Mouse (Mus musculus): ENCODE measurements around the gene Sf3a3. TPM values are rescaled to one million over a fixed set of nuclear protein-coding genes. Genes with fewer than 3 reads are reported as not detected.
A peak's percentile ranks its signal among the peaks of the same experiment; 100 is the strongest.

The Sf3a3 gene
- polyA plus RNA-seq, 1 experiment from 2014 or later = 155 TPM

- DNase-seq (ENCODE audit: low spot score) = no peak
Measured at GRCm38 (mm10) chr4:124773995-124774394, 59.4 kb downstream of the Sf3a3 start.

- DNase-seq (ENCODE audit: low spot score) = no peak
Measured at GRCm38 (mm10) chr4:124774429-124774828, 59.9 kb downstream of the Sf3a3 start.

GRCm38 (mm10) chr4:124781361-124781760, 66.8 kb downstream of the Sf3a3 start:
- DNase-seq (ENCODE audit: low spot score) = no peak

MicroRNA genes within 50 kb of the gene (microRNA counts, 519-probe panel; counts per million panel counts)
- 473 counts per million, percentile 71 among the panel's probes with 10 or more counts for microRNA mmu-miR-697
- microRNA mmu-miR-698 = 473 counts per million, percentile 71 among the panel's probes with 10 or more counts

Small RNA genes within 50 kb of the gene (microRNA-seq; reads per million reads assigned to microRNA genes)
- gene Gm24721 (ENCODE audit: borderline number of aligned reads) (not detected), gene Mir697 (ENCODE audit: borderline number of aligned reads) (not detected), gene Mir698 (ENCODE audit: borderline number of aligned reads) (not detected)

Other genes starting within 250 kb of the Sf3a3 start
- gene 3100002H09Rik, start 104.0 kb upstream of the Sf3a3 start, polyA plus RNA-seq (2015; fragmentation: Nextera tagmentation; extraction: Ambion mirVana) = not detected in 2 replicates
- gene Pou3f1, start 58.0 kb upstream of the Sf3a3 start, polyA plus RNA-seq (2015; fragmentation: Nextera tagmentation; extraction: Ambion mirVana) = 0.12 and 0.18 TPM in 2 replicates
- gene Utp11, start 21.2 kb upstream of the Sf3a3 start, polyA plus RNA-seq (2015; fragmentation: Nextera tagmentation; extraction: Ambion mirVana) = 76.4 and 76.7 TPM in 2 replicates
- 9.4 and 10.2 TPM in 2 replicates for gene Fhl3, start 14.1 kb upstream of the Sf3a3 start, polyA plus RNA-seq (2015; fragmentation: Nextera tagmentation; extraction: Ambion mirVana)
- gene Inpp5b, start 27.1 kb downstream of the Sf3a3 start, polyA plus RNA-seq (2015; fragmentation: Nextera tagmentation; extraction: Ambion mirVana) = 45.8 and 46.8 TPM in 2 replicates
- gene Mtf1, start 87.3 kb downstream of the Sf3a3 start, polyA plus RNA-seq (2015; fragmentation: Nextera tagmentation; extraction: Ambion mirVana) = 13.2 and 14.2 TPM in 2 replicates
- gene Yrdc, start 135.9 kb downstream of the Sf3a3 start, polyA plus RNA-seq (2015; fragmentation: Nextera tagmentation; extraction: Ambion mirVana) = 42.2 and 49.4 TPM in 2 replicates
- gene 1110065P20Rik, start 136.4 kb downstream of the Sf3a3 start, polyA plus RNA-seq (2015; fragmentation: Nextera tagmentation; extraction: Ambion mirVana) = 37.4 and 42.6 TPM in 2 replicates
- gene Maneal, start 147.4 kb downstream of the Sf3a3 start, polyA plus RNA-seq (2015; fragmentation: Nextera tagmentation; extraction: Ambion mirVana) = 0.15 and 0.25 TPM in 2 replicates
- not detected in 2 replicates for gene Epha10, start 166.1 kb downstream of the Sf3a3 start, polyA plus RNA-seq (2015; fragmentation: Nextera tagmentation; extraction: Ambion mirVana)
- gene 9930104L06Rik, start 222.3 kb downstream of the Sf3a3 start, polyA plus RNA-seq (2015; fragmentation: Nextera tagmentation; extraction: Ambion mirVana) = 9.0 and 10.6 TPM in 2 replicates
- gene Cdca8, start 224.5 kb downstream of the Sf3a3 start, polyA plus RNA-seq (2015; fragmentation: Nextera tagmentation; extraction: Ambion mirVana) = 116 and 154 TPM in 2 replicates